Mouse (Mus musculus): ENCODE data around the gene Lrrc72. TPM values are rescaled to one million over a fixed set of nuclear protein-coding genes. Genes with fewer than 3 reads are reported as not detected.
A peak's percentile ranks its signal among the peaks of the same experiment; 100 is the strongest.
"Not testable (repeated sequence)": the region's sequence is repeated elsewhere in the genome, so short reads cannot be mapped to it uniquely, and the experiment has no call there.

Lrrc72 gene
- polyA plus RNA-seq, 1 experiment from 2014 or later, result not detected

DNA sequence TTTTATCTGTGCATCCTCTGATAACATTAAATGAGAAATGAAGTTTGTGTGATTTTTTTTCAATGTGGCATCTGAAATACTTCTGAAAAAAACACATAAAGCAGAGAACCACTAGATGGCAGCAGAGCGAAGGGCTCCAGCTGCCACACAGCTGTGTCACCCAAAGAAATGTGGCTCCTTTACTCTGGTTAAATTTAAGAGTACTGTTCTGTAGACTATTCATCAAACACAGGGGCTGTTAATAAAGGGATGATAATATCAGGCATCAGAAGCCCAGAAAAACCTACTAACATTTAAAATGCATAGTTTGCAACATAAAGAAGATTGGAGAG, 38.1 kb downstream of the Lrrc72 start:
- no peaks in the 10 kb centered on the region for H3K36me3 ChIP-seq
- no peak overlapping the region for H3K4me3 ChIP-seq
- no peaks in the 10 kb centered on the region for H3K4me1 ChIP-seq
- no peak overlapping the region for H3K27ac ChIP-seq
- WGBS, result 0% methylated on average over 1 of the region's 1 CpGs
- H3K27me3 ChIP-seq (ENCODE audit: insufficient read depth, poor library complexity, severe bottlenecking), result no peaks in the 10 kb centered on the region
- no peak for DNase-seq (ENCODE audit: low spot score)
- H3K9me3 ChIP-seq, result no peaks in the 10 kb centered on the region

DNA sequence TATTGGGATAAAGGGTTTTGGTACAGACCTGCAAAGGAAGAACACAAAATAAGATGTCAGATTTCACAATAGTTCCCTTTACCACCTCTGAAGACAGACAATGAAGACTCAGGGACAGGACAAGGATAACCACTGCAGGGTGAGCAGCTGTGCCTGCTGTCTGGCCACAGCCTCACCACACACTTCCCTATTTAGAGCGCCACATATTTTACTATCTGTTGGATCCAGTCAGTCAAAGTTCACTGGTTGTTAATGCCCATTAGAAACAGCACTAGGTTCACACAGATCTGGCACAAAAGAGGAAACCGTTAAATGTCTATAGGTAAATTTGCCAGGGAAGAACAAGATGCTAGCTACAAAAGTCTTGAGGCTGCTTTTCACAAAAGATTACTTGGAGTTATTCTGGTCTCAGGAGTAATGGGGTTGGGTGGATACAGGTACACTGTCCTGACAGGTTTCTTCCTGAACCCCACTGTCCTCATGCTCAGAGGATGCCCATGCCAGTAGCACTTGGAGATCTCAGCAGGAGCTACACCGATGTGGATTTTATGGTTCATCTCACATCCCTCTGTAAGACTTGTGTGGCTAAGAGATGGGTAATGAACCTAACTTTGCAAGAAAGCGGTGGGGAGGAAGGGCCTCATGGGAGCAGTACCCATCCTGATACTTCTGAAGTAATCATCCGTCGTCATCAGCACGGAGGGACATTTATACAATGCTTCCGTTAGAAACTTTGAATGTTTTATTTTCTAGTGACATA, 38.6 kb downstream of the Lrrc72 start:
- 47% methylated on average over 8 of the region's 8 CpGs for WGBS
- no peaks in the 10 kb centered on the region for H3K27me3 ChIP-seq (ENCODE audit: insufficient read depth, poor library complexity, severe bottlenecking)
- no peaks in the 10 kb centered on the region for H3K9me3 ChIP-seq
- no peak overlapping the region for H3K4me3 ChIP-seq
- DNase-seq (ENCODE audit: low spot score), result no peak
- no peaks in the 10 kb centered on the region for H3K36me3 ChIP-seq
- H3K27ac ChIP-seq, result no peak overlapping the region
- no peaks in the 10 kb centered on the region for H3K4me1 ChIP-seq

DNA sequence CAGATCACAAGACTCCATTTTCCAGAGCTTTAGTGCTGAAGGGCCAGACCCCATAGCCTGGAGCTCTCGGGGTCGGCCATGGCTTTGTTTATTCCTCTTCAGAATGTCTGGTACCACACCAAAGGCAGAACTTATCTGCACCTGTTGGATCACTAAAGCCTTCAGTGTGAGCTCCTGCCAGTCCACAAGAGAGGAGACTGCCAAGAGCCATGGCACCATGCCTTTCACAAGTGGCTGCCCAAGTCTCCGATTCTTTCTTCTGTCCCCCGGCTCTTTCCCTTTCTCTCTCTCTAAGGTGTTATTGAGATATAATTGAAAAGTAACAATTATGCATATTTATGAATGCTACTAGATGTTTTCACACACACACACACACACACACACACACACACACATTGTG, 43.1 kb downstream of the Lrrc72 start:
- DNase-seq (ENCODE audit: low spot score), result no peak
- Histone ChIP-seq H3K27ac (no peak overlapping the region), H3K4me3 (no peak overlapping the region), H3K4me1 (no peaks in the 10 kb centered on the region), H3K9me3 (no peaks in the 10 kb centered on the region), H3K27me3 (ENCODE audit: insufficient read depth, poor library complexity, severe bottlenecking) (no peaks in the 10 kb centered on the region), H3K36me3 (no peaks in the 10 kb centered on the region)
- 88% methylated on average over 4 of the region's 4 CpGs for WGBS

DNA sequence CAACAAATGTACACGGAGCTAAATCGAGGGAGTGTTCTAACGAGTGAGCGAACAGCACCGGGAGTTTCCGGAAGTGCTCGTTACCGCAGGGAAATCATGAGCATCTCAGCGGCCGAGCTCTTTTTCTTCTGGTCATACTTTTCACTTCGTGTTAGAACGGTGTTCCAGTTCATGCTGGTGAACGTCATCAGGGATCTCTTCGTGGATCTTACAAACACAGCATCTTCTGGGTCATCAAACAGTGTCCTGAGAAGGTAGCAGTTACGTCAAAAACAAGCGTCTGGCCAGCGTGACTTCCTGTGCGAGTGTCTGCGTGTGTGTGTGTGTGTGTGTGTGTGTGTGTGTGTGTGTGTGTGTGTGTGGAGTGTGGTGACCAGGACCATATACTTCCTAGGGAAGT, 44.7 kb downstream of the Lrrc72 start:
- no peaks in the 10 kb centered on the region for H3K4me1 ChIP-seq
- no peak for DNase-seq (ENCODE audit: low spot score)
- no peak overlapping the region for H3K27ac ChIP-seq
- WGBS, result 79% methylated on average over 19 of the region's 19 CpGs
- H3K27me3 ChIP-seq (ENCODE audit: insufficient read depth, poor library complexity, severe bottlenecking), result no peaks in the 10 kb centered on the region
- H3K36me3 ChIP-seq, result no peaks in the 10 kb centered on the region
- no peaks in the 10 kb centered on the region for H3K9me3 ChIP-seq
- no peak overlapping the region for H3K4me3 ChIP-seq

DNA sequence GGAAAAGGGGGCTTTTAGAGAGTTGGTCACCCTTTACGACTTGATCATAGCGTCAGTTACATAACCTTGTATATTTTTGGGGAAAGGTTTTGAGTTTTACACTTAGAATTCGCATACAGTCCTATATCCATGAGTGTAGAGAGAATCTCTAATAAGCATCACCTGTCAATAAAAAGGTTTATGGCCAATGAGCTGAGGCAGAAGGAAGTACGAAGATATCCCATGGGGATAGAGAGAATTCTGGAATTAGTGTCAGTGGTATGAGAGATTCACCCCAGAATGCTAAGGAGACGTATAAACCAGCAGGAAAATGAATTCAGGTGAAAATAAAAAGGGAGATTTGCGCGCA, 45.4 kb downstream of the Lrrc72 start:
- Histone ChIP-seq H3K4me1 (no peaks in the 10 kb centered on the region), H3K36me3 (no peaks in the 10 kb centered on the region), H3K4me3 (no peak overlapping the region), H3K27me3 (ENCODE audit: insufficient read depth, poor library complexity, severe bottlenecking) (no peaks in the 10 kb centered on the region), H3K9me3 (no peaks in the 10 kb centered on the region), H3K27ac (no peak overlapping the region)
- no peak for DNase-seq (ENCODE audit: low spot score)
- WGBS, result 89% methylated on average over 7 of the region's 7 CpGs

DNA sequence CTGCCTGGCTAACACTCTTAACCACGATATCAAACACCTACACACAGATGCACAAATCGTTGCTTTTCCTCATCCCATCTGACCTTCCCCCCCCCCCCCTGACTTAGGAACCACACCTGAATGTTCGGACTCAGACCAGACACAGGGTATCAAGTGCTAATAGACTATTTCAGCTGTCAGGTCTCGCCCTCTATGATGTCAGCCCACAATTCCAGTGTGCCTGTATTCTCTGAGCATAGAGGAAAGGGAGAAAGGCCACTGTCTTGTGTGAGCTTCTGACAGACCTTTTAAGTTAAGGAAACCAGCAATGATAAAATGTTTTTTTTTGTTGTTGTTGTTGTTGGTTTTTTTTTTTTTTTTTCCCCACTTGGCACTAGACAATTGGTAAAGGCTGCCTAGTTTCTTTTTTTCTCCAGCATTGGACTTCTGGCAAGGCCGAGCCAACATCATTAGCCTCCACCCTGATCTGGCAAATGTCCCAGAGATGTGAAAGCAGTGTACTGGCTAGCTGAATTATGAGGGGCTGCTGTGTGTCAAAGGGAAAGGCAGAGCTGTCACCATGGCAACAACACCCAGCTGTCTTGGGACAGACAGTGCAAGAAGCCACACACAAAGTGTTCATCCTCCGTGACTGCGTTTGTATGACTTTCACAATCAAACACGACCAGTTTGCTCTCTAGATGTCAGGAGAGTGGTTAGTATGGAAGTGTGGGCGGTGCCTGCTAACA, 46.0 kb downstream of the Lrrc72 start:
- Histone ChIP-seq H3K36me3 (no peaks in the 10 kb centered on the region), H3K27ac (no peak overlapping the region), H3K9me3 (no peaks in the 10 kb centered on the region), H3K27me3 (ENCODE audit: insufficient read depth, poor library complexity, severe bottlenecking) (no peaks in the 10 kb centered on the region), H3K4me3 (no peak overlapping the region), H3K4me1 (no peaks in the 10 kb centered on the region)
- 67% methylated on average over 9 of the region's 9 CpGs for WGBS
- peak; percentile 81 for DNase-seq (ENCODE audit: low spot score)

DNA sequence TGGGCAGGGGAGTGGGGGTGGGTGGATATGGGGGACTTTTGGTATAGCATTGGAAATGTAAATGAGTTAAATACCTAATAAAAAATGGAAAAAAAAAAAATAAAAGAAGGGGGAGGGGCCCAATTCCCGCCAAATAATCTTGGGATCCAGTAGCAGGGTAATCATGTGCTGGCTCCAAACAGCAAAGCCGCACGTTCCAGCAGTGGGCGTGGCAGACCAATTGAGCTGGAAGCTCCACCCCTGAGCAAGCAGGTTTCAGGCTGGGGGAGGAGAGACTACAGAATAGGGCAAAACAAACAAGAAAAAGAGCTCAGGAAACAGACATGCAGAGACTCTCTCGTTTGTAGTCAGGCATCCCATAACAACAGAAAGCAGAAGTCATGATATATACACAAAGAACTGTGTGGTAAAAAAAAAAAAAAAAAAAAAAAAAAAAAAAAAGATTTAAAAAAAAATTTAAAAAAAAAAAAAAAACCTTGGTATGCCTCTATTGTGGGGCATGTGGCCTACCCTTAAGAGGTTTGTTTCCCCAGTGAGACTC, 47.5 kb downstream of the Lrrc72 start:
- not testable (repeated sequence) for H3K27ac ChIP-seq; H3K27me3 ChIP-seq (ENCODE audit: insufficient read depth, poor library complexity, severe bottlenecking); H3K4me3 ChIP-seq; DNase-seq (ENCODE audit: low spot score); H3K4me1 ChIP-seq; H3K9me3 ChIP-seq; H3K36me3 ChIP-seq
- 48% methylated on average over 5 of the region's 5 CpGs for WGBS

DNA sequence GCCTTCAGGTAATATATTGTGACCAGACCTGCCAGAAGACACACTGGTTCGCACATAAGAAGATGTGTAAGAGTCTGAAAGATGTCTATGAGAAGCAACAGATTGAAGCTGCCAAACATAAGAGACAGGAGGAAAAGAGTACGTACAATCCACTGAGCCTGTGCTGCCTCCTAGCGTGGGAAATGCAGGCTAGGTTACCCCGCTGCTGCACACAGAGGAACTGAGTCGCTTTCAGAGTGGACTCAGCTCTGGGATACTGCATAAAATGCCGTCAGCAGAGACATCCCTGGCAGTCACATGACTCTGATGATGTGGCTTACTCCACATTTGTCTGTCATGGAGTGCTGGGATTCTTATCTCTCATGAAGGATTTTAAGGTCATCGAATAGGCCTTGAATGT, 58.2 kb downstream of the Lrrc72 start:
- H3K4me3 ChIP-seq, result no peak overlapping the region
- no peaks in the 10 kb centered on the region for H3K4me1 ChIP-seq
- peaks cover 71% of the 10 kb centered on the region for H3K36me3 ChIP-seq
- H3K27ac ChIP-seq, result no peak overlapping the region
- no peaks in the 10 kb centered on the region for H3K9me3 ChIP-seq
- DNase-seq (ENCODE audit: low spot score), result no peak
- no peaks in the 10 kb centered on the region for H3K27me3 ChIP-seq (ENCODE audit: insufficient read depth, poor library complexity, severe bottlenecking)
- WGBS, result 89% methylated on average over 7 of the region's 7 CpGs

DNA sequence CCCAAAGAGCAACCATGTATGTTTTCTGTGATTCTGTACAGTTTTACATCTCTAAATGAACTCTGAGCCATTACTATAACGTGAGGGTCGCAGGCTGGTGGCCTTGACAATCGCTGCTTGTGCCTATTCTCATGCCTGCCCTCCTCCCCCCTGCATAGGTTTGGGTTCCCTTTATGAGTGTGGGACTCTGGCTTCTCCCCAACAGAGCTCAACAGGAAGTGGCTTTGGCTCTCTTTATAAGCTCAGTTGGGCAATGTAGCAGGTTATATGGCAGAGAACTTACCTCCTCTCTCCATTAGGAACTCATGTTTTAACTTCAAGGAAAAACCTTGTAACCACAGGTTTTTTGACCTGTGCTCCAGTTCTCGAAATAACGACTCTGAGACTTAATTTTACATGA, 62.9 kb downstream of the Lrrc72 start:
- Histone ChIP-seq H3K4me1 (no peaks in the 10 kb centered on the region), H3K27me3 (ENCODE audit: insufficient read depth, poor library complexity, severe bottlenecking) (no peaks in the 10 kb centered on the region), H3K4me3 (no peak overlapping the region), H3K9me3 (no peaks in the 10 kb centered on the region), H3K27ac (no peak overlapping the region), H3K36me3 (peaks cover 71% of the 10 kb centered on the region)
- no peak for DNase-seq (ENCODE audit: low spot score)
- 94% methylated on average over 5 of the region's 5 CpGs for WGBS

DNA sequence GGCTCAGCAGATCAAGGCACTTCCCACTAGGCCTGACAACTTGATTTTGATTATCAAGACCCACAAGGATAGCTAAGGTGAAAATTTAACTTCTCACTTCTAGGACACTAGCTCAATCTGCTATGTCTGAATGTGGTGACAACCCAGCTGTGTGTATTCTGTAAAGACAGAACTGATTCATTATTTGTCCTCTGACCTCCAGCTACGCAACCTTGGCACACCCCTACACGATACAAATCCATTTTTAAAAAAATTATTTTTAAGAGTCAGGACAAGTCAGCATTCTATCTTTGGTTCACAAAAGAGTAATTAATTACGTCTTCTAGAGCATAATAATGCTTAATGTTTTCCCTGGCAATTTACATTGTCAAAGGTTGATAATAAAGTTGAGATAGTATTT, 63.6 kb downstream of the Lrrc72 start:
- 94% methylated on average over 3 of the region's 3 CpGs for WGBS
- no peak overlapping the region for H3K4me3 ChIP-seq
- H3K36me3 ChIP-seq, result peaks cover 65% of the 10 kb centered on the region
- H3K27ac ChIP-seq, result no peak overlapping the region
- H3K9me3 ChIP-seq, result no peaks in the 10 kb centered on the region
- H3K27me3 ChIP-seq (ENCODE audit: insufficient read depth, poor library complexity, severe bottlenecking), result no peaks in the 10 kb centered on the region
- DNase-seq (ENCODE audit: low spot score), result no peak
- no peaks in the 10 kb centered on the region for H3K4me1 ChIP-seq

DNA sequence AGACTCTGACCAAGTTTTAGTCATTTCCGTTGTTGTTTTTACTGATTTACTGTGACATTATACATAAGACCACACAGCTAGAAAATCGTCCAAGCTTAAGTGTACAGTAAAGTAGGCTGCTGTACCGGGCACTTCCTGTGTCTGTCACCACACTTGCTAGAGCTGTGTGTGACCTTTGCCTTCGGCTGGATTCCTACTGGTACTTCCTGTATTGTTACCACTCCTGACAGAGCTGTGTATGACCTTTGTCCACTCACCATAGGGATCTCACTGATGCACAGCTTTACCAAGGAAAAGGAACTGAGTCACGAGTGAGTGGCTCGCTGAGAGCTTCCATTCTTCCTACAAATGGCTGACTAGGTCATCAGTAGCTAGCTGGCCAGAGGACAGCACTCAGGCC, 66.1 kb downstream of the Lrrc72 start:
- peaks cover 71% of the 10 kb centered on the region for H3K36me3 ChIP-seq
- WGBS, result 70% methylated on average over 6 of the region's 6 CpGs
- H3K27ac ChIP-seq, result no peak overlapping the region
- no peaks in the 10 kb centered on the region for H3K9me3 ChIP-seq
- no peak overlapping the region for H3K4me3 ChIP-seq
- no peaks in the 10 kb centered on the region for H3K27me3 ChIP-seq (ENCODE audit: insufficient read depth, poor library complexity, severe bottlenecking)
- DNase-seq (ENCODE audit: low spot score), result no peak
- H3K4me1 ChIP-seq, result no peaks in the 10 kb centered on the region

DNA sequence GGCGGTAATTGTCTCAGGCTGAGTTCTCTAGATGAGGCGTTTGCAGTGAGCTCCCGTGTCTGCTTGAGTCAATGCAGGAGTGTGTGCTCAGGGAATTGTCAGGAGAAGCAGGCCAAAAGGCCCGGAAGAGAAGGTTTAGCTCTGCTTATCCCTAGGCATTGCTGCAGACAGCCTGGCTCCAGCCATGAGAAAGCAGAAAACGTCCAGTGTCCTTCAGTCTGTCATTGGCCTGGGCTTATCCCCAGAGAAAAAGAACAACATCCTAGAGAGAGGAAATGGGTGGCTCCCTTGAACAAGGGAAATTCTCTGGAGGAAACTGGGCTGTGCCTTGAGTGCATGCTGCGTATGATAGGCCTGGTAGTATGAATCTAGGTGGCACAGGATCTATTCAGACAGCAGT, 70.6 kb downstream of the Lrrc72 start:
- H3K4me1 ChIP-seq, result peaks cover 4% of the 10 kb centered on the region; the same call in 1 of the 2 replicates
- no peak for DNase-seq (ENCODE audit: low spot score)
- no peaks in the 10 kb centered on the region for H3K27me3 ChIP-seq (ENCODE audit: insufficient read depth, poor library complexity, severe bottlenecking)
- H3K27ac ChIP-seq, result peak overlapping the region; percentile 37
- no peaks in the 10 kb centered on the region for H3K9me3 ChIP-seq
- H3K4me3 ChIP-seq, result no peak overlapping the region
- 56% methylated on average over 6 of the region's 6 CpGs for WGBS
- peaks cover 49% of the 10 kb centered on the region for H3K36me3 ChIP-seq

DNA sequence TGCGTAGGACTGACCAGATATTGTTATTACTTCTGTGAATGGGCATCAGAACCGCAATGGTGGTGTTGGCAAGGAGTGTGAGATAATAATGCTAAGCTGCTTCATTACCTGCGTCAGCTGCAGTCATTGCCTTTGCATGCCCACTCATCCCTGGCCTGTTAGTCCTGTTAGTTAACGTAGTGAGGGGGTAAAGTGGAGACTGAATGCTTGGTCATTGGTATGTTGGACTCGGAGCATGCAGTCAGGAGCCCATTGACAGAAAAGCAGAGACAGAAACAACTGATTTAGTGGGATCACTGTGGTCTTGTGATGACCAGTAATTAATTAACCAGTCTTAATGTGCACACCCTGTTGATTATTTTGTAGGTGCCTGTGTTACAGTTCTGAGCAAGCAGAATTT, 76.0 kb downstream of the Lrrc72 start:
- H3K27ac ChIP-seq, result no peak overlapping the region
- no peak overlapping the region for H3K4me3 ChIP-seq
- 93% methylated on average over 5 of the region's 5 CpGs for WGBS
- peaks cover 63% of the 10 kb centered on the region for H3K36me3 ChIP-seq
- H3K4me1 ChIP-seq, result peaks cover 4% of the 10 kb centered on the region; the same call in 1 of the 2 replicates
- no peak for DNase-seq (ENCODE audit: low spot score)
- H3K27me3 ChIP-seq (ENCODE audit: insufficient read depth, poor library complexity, severe bottlenecking), result no peaks in the 10 kb centered on the region
- H3K9me3 ChIP-seq, result no peaks in the 10 kb centered on the region
